Mouse (Mus musculus): ENCODE results near the gene Hoxc9.

GRCm38 (mm10) chr15:103010847-103011555 is 34.8 kb downstream of the Hoxc9 start:
- TF ChIP-seq MAX (IDR thresholded peaks at IDR 0.05; ENCODE audit: low read length) (no peak), E2F4 (IDR thresholded peaks at IDR 0.05; ENCODE audit: insufficient replicate concordance, low read depth, low read length) (no peak), CTCF (conservative IDR thresholded peaks at IDR 0.05 in 1 of 2, IDR thresholded peaks at IDR 0.05 in 1 of 2; ENCODE audit: low read depth in 2 of 2, low read length in 2 of 2) (no peak), POLR2A (IDR thresholded peaks at IDR 0.05; ENCODE audit: low read depth, low read length) (no peak), ZC3H11A (IDR thresholded peaks at IDR 0.05; ENCODE audit: low read depth, low read length) (no peak), TCF12 (IDR thresholded peaks at IDR 0.05; ENCODE audit: low read depth, low read length) (no peak), SMC3 (IDR thresholded peaks at IDR 0.05; ENCODE audit: low read depth, low read length) (no peak), MYC (IDR thresholded peaks at IDR 0.05; ENCODE audit: low read depth, low read length) (no peak), RCOR1 (conservative IDR thresholded peaks at IDR 0.05; ENCODE audit: low read depth, low read length) (no peak), MAFK (IDR thresholded peaks at IDR 0.05; ENCODE audit: insufficient replicate concordance, low read length) (no peak), CHD2 (IDR thresholded peaks at IDR 0.05; ENCODE audit: low read length) (no peak)

Data from CH12.LX (cell line).